Mouse (Mus musculus): ENCODE measurements at regions not wholly inside any gene's neighbourhood (a gene's known extent, or its start where the extent isn't known, plus 50 kb on each side); places are given as distances from the start of the nearest gene placed in this dataset.
A peak's percentile ranks its signal among the peaks of the same experiment; 100 is the strongest.
"Not testable (repeated sequence)": the region's sequence is repeated elsewhere in the genome, so short reads cannot be mapped to it uniquely, and the experiment has no call there.

DNA sequence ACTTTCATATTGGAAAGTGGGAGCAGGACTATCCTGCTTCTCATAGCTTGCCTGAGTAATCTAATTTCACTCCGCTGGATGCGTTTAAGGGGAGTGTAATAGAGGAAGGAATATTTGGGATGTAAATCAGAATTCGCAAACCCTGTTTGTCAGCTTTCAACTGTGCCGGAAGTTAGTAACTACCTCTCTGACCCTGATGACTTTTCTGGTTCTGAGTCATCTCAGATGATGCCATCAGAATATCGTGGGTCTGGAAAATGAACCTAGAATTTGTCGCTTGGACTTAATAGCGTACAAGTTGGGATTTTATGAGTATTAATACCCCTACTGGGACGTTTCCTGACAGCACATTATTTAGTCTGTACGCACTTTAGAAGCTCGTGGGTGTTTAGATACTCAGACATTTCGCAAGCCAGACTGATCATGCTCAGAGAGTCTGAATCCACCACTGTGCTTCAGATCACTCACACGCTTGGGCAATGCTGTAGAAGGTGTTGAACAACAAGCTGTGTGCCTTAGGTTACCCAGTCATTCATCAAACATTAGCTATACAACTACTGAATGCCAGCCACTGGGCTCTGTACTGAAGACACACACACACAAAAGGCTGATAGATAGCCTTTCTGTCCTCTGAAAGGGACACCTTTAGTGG lies 131.1 kb downstream of the Phlda1 start:
- DNase-seq = no peak

DNA sequence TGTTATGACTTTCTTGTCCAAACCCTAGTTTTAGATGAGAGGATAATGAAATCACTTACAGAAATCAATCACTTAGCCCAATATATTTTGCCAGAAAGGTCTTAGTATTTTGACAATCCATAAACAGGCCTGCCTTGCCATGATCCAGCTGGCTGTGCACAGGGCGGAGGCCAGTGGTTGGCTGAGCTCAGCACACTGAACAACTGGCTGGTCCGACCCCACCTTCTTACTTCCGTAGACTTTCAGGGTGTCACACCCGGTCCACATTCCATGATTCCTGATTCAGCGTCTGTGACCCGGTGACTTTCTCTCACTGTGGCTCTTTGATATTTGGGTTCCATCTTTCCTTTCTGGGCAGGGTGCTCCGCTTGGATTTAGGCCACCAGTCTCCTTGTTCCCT lies 133.8 kb downstream of the Phlda1 start:
- no peak for DNase-seq

DNA sequence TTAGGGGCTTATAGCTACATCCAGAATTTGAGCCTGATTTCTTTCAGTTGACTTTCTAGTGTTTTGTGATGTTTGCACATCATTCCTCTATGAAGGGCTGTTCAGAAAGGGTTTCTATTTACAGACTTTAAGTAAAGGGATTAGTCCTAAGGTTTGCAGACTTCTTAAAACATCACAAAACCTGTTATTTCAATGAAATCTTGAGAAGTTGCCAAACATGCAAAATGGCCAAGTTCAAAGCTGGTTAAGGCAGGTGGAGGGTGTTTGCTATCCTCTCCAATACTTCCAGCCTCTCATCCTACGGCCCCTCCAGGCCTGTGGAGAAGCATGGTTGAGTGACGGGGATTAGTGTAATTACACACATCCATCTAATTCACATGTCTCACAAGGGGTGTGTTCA lies 136.6 kb downstream of the Phlda1 start:
- no peak for DNase-seq

GRCm38 (mm10) chr10:111653773-111654172 lies 147.7 kb downstream of the Phlda1 start:
- DNase-seq = not testable (repeated sequence)

GRCm38 (mm10) chr10:111654364-111655226 lies 148.5 kb downstream of the Phlda1 start:
- DNase-seq = no peak

- DNase-seq = no peak
These were observed 152.7 kb downstream of the Phlda1 start for GRCm38 (mm10) chr10:111658828-111659227.

GRCm38 (mm10) chr10:111662665-111663064 lies 156.6 kb downstream of the Phlda1 start:
- DNase-seq = no peak

DNA sequence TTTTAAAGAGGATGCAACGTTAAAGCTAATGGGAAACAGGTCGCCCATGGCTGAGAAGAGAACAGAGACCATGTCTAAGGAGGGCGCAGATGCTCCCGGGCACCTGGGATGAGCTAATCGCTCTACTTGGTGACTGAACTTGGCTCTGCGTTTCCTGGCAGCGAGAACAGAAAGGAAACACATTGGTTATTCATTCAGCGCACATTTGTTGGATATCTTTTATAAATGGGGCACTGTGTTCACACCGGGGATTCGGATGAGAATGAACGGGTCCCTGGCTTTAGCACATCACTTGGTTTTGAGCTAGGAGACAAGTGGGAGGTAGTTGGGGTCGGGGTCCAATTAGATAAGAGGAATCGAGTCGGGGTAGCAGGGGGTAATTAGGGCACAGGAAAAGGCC lies 159.7 kb downstream of the Phlda1 start:
- DNase-seq = no peak

DNA sequence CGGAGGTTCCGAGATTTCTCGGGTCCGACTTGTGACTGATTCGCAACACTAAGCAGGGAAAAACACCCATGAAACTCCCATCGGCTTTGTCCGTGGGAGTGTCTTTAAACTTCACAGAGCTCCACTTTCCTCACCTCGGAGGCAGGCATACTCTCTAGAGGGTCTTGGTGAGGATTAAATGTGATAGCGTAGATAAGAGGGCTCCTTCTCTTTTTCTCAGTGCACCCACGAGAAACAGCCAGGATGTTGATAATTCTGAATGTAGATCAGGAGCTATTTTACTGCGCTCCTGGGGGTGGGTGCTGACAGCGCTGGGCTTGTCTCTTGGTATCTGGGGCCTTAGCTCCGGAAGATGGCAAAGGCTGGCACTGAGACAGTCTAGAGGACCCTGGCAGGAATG lies 160.9 kb downstream of the Phlda1 start:
- DNase-seq = no peak

GRCm38 (mm10) chr10:111668639-111669038 lies 162.6 kb downstream of the Phlda1 start:
- DNase-seq = no peak

DNA sequence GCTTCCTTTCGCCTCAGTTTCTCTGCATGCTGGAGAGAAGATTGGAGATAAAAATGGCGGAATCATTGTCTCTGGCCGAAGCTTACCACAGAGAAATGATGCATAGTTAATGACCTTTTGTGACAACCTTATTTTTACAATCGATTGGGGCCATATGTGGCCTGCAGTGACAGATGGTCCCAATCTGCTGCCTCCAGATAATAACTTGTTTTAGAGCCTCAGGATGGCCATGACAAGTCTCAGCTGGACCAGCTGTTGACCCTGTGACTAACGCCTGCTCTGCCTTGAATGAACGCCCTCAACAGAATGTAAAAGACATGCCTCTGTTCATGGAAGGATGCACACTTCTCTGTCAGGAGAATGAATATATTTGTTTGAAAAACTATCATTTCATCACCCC lies 163.6 kb downstream of the Phlda1 start:
- peak; percentile 39 for DNase-seq

DNA sequence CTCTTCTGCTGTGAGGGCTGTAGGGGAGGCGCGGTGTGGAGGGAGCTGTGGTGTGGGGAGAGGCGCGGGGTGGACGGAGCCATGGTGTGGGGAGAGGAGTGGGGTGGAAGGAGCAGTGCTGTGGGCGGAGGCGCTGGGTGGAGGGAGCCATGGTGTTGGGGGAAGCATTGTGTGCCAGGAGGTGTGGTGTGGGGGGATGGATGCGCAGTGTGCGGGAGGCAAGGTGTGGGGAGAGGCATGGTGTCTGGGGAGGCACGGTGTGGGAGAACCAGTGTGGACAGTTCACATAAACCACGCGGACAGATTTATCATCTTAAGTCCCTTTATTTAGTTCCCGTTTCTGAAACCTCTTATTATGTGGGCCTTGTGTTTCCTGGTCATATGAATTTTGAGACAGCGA lies 164.6 kb downstream of the Phlda1 start:
- no peak for DNase-seq

DNA sequence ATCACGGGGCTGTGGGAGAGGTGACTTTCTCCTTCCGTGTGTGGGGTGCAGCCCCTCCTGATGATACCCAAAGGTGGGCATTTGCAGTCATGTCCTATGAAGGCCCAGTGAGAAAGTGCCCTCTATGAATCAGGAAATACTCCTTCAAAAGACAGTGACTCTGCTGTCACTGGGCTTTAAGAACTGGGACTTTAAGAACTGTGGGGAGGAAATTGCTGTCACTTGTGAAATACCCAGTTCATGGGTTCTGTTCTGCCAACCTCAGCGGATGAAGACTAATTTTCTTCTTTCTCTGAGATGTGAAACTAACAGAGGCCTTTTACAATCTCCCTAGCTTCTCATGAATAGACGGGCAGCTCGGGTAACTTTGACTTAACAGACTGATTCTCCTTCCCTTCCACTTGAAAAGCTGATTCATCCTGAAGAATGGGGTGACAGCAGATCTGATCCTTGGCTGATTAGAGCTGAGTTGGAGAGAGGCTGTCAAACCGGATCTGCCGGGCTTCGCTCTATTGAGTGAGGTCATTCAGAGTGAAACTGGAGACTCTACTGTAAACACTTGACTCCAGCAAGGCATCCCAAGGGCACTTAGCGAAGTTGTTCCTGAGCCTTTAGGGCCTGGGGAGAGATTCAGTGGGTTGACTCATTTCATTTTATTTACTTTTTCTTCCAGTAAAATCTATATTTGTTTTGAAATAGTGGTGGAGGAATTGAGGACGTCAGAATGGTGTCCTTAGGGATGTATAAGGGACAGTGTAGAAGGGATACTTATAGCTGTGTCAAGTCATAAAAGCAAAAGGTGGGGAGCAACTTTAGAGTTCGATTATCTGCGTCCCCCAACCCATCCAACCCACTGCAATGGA lies 166.6 kb downstream of the Phlda1 start:
- no peak for DNase-seq

DNA sequence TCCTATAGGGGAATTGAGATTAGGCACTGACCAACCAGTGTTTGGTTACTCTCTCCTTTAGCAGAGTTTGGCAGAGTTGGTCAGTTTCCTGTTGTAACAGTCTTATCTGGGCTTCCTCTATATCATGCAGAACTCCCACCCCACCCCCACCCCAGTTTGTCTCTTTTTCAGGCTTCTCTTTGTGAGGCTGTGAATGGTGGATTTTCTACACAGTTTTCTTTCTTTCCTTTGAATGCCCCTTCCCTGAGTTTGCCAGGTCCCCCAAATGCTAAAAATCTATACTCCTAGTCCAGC lies 167.2 kb downstream of the Phlda1 start:
- no peak for DNase-seq

- DNase-seq = no peak
These were observed 170.2 kb downstream of the Phlda1 start for GRCm38 (mm10) chr10:111676255-111676654.

DNA sequence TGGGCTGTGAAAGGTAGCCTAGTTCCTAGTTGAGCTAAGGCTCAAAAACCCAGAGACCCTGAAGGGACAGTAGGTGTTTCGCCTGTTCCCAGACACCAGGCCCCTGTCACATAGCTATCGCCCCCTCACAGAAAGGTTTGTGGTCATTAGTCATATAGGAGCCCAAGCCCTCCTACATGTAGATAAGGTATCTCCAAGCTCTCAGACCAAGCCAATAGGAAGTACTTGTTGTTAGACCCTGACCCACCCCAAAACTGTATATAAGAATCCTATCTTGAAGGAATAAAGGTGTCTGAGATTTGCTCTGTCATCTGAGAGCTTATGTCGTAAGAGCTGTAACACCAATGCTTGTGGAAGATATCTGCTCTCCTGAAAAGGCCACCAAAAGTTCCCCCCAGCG lies 174.8 kb downstream of the Phlda1 start:
- DNase-seq = no peak

GRCm38 (mm10) chr10:111684409-111685346 lies 178.6 kb downstream of the Phlda1 start:
- DNase-seq = no peak

- no peak for DNase-seq
These were observed 180.5 kb downstream of the Phlda1 start for GRCm38 (mm10) chr10:111686585-111686984.

- peak; percentile 68 for DNase-seq
These were observed 183.5 kb downstream of the Phlda1 start for GRCm38 (mm10) chr10:111689587-111689986.

DNA sequence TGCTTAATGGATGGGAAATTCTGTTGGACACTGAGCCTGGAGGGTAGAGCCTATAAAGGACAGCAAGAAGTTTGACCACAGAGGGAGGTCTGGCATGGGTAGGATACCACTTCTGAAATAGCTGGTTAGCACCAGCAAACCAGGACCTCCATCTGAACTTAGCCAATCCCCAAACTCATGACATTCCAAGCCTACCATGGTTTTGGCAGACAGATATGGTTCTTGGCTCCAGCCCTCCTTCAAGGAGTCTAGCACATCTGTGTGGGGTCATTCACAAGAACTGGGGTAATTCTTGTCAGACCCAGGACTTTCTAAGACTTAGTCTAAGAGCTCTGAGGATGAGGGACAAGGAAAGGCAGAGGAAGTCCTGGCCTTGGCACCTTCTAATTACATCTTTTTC lies 187.7 kb downstream of the Phlda1 start:
- no peak for DNase-seq

DNA sequence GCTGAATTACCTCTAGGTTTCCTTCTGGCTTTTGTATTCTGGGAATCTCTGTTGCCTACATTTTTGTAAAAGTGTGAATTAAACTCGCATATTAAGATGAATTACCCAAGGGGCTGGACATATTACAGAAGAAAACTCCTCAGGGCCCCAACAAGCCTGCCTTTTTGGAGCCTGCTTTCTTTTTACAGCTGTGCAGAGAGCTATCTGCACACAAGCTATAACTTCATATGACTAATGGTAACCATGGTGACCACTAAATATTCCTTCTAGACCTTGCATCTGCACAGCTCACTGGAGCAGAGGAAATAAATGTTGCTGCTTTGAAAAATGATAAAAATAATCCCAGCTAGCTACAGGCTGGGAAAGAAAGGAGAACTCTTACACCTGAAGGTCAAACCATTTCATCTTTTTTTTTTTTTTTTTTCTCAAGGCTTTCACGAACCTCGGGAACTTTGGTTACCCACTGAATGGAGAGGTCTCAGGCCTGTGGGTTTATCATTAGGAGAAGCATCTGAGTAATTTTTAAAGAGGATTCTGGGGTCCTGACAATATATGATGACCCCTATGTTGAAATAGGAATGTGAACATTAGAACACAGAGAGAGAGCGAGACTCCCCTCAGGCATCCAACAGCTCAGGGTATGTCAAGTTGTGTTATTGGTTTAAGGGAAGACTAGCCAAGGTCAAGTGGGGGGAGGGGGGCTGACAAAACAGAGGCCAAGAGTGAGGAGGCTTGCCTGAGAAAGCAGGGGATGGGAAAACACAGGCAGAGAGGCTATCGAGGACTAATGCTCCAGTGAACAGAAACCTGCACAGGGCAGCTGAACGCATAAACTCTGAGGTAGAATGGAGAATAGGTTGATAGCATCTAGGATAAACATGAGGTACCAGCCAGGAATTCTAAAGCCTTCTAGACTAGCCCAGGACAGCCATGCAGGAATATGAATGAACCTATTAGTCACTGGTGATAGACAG lies 188.4 kb downstream of the Phlda1 start:
- no peak for DNase-seq

Measured in heart, postnatal 4 days (tissue).